Mouse (Mus musculus) erythroblast, embryonic 14.5 days (primary cell): ENCODE results near the gene Fmn2.

Experiments
- GATA1 ChIP-seq: IDR thresholded peaks from 2 replicates; pipeline ENCODE4 v1.6.1; 2012; ENCODE audit warnings: low read length, inconsistent platforms, mixed read lengths
- TAL1 ChIP-seq: IDR thresholded peaks from 3 replicates; pipeline ENCODE4 v1.6.1; 2012; ENCODE audit warnings: low read length, inconsistent platforms, mixed read lengths

- TF ChIP-seq GATA1, result no peak
- TF ChIP-seq TAL1, result no peak
These were observed 246.9 kb downstream of the Fmn2 start for GRCm38 (mm10) chr1:174748520-174748919.
